Mouse (Mus musculus) cerebellum, postnatal 14 days (tissue): ENCODE data around the gene Hsf5.

Experiments used
- DNase-seq, 2 experiments: peaks; one replicate each; pipeline ENCODE4 v3.0.0; 2021; ENCODE audit warnings: mixed read lengths in 2 of 2

Hsf5 gene

DNA sequence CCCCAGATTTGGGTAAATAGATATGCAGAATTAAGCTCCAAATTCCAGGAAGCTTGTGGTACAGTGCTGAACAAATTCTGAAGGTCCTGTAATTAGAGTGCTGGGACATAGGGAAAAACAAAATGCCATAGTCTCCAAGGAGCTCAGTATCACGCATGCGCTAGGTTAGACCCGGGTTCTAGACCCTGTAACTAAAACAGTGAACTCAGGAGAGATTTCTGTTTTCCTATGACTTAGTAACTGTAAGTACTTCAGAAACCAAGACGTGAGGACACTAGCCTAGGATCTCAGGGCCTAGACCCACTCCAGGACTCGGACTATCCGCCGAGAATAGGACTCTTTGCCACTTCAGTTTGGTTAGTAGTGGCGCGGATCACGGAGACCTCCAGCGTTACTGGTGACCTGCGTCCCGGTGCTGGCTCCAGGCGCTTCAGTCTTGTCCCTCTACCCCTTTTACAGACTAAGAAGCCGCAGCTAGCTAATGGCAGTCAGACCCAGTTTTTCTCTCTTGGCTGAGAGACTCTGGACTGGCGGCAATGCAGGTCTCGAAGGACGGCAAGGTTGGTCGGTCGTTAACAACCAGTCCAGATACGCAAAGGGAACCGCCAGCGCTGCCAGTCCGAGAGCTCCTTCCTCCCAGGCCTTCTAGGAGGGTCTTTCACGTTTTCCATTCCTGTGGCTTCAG lies 26.0 kb upstream of the Hsf5 start:
- peak; percentile 66 for DNase-seq

- peak; percentile 99 to 100 for DNase-seq
Measured at GRCm38 (mm10) chr11:87591526-87592353, 25.2 kb upstream of the Hsf5 start, which contains the start of gene Mtmr4. TSS of gene Mtmr4 (plus strand) at chr11:87592162.

DNA sequence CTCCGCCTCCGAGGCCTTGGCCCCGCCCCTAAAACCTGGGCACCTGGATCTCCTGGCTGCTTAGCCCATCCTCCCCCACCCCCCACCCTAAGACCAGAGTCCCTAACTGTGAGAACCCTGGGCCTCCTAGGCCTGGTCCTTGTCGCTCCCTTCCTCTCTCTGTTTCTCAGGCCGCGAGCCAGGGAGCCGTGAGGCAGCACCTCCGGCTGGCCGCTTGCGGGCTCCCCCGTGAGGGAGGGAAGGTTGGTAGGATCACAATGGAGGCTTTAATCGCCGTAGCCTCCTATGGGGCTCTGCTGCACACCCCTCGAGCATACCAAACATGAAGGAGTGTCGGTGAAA lies 24.6 kb upstream of the Hsf5 start:
- DNase-seq, result no peak

DNA sequence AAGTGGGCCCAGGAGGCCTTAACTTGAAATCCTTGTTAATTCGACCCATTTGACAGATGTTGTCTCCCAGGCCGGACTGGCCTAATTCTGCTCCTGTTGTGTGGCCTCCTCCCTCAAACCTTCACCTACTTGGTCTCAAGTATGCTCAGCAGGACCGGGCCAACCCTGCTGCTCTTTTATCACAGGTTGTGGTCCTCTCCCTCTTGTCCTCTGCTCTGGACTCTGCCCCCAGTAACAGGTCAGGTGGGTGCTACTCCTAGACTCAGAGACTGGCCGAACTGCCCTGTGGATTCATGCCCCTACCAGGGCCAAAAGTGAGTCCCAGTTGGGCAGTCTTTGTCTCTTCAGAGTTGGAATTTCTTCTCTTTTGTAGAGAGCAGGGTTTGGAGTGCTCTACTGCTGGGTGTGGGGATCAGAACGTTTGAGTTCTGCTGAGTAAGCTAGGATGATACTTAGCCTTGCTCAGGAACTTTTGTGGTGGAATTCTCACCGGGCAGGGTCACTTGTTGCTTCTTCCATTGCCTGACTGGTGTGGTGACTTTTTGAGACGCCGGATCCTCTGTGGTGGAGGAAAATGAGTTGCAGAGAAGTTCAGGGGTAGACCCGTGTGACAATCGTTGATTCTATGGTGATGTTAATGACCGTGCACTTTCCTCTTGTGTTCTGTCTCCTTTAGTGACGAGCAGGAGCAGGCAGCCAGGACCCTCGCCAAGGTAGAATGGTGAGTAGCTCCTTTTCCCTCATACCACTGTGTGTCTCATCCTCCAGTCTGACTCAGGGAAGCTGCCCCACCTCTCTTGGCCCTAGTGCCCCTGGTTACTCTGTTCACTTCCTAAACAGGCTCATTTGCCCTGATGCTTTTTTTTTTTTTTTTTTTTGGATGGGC lies 24.0 kb upstream of the Hsf5 start:
- DNase-seq, result no peak

GRCm38 (mm10) chr11:87595327-87595841 lies 21.6 kb upstream of the Hsf5 start:
- peak; percentile 89 to 90 for DNase-seq

DNA sequence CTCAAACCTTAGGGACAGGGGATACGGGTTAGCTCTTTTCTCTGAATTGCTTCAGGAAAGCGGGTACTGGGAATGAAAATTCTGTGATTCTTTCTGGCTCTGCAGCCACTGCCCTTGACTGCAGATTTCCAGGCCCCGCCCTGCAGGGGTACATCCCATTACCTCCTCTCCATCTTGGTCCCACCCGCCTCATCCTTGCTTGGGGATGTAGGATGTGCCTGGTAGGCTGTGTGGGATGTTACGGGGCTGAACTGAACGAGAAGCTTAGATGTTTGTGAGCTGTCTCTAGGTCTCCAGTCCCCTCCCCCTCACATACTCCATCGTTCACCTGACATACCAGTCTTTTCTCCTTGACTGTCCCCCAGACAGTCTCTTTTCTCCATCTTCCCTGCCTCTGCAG lies 21.0 kb upstream of the Hsf5 start:
- peak in 1 of 2 experiments; percentile 46 for DNase-seq

- peak in 1 of 2 experiments; percentile 45 for DNase-seq
Measured at GRCm38 (mm10) chr11:87596492-87596891, 20.5 kb upstream of the Hsf5 start.

DNA sequence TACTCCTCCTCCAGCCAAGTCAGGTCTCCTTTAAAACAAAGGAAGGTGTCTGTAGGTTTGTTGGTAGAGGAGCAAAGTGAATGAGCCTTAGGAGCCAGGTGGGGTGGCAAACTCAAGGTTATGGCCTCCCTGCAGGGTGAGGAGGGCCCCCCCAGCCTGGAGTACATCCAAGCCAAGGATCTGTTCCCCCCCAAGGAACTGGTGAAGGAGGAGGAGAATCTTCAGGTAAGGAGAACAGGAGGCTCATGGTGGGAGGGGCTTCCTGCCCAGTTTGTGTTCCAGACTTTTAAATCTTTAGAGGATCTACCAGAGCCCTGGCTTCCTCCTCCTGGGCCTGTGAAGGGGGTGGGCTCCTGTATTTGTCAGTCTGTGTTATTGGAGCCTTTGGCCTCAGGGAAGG lies 19.9 kb upstream of the Hsf5 start:
- DNase-seq, result no peak

GRCm38 (mm10) chr11:87599395-87600089 lies 17.4 kb upstream of the Hsf5 start:
- no peak for DNase-seq

DNA sequence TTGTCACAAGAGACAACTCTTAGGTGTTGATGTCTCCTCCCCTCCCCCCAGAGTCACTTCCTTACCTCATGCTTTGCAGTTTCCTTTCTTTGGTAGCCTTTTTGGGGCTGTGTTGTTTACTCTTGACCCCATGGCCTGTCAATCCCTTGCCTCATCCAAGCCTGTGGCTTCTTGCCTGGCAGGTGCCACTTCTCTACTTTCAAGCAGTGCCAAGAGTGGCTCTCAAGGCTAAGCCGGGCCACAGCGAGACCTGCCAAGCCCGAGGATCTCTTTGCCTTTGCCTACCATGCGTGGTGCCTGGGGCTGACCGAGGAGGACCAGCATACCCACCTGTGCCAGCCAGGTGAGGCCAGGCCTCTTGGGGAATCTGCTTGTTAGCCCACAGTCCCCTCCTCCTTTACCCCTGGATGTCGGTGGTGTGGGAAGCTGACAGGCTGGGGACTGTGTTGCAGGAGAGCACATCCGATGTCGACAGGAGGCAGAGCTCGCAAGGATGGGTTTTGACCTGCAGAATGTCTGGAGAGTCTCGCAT lies 16.6 kb upstream of the Hsf5 start:
- no peak for DNase-seq

- no peak for DNase-seq
Measured at GRCm38 (mm10) chr11:87602234-87602633, 14.7 kb upstream of the Hsf5 start.

- DNase-seq, result no peak
Measured at GRCm38 (mm10) chr11:87603571-87603970, 13.4 kb upstream of the Hsf5 start.

- peak in 1 of 2 experiments; percentile 50 for DNase-seq
Measured at GRCm38 (mm10) chr11:87609264-87609663, 7.7 kb upstream of the Hsf5 start.

DNA sequence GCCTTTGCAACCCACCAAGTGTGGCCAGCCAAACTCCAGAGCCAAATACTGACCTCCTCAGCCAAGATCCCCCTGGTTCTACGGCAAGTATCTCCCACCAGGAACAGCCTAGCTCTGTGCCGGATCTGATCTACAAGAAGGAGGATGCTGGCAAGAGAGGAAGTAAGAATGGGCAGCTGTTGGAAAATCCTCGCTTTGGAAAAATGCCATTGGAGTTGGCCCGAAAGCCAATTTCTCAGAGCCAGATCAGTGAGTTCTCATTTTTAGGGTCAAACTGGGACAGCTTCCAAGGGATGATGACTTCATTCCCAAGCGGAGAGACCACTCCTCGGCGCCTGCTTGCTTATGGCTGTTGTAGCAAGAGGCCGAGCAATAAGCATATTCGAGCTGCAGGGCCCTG lies 5.4 kb upstream of the Hsf5 start:
- peak; percentile 48 to 59 for DNase-seq

DNA sequence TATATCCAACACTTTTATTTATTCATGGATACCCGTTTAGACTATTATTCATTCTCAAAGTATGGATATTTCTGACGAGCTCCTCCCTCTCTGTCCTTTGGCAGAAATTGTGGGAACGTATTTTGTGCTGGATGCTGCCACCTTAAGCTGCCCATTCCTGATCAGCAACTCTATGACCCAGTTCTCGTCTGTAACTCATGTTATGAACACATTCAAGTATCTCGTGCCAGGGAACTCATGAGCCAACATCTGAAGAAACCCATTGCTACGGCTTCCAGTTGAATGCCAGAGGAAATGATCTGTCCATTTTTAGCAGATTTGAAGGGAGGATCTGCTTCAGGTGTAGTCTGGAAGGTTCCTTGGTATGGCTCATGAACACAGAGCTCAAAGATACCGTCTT lies 3.0 kb upstream of the Hsf5 start:
- no peak for DNase-seq

DNA sequence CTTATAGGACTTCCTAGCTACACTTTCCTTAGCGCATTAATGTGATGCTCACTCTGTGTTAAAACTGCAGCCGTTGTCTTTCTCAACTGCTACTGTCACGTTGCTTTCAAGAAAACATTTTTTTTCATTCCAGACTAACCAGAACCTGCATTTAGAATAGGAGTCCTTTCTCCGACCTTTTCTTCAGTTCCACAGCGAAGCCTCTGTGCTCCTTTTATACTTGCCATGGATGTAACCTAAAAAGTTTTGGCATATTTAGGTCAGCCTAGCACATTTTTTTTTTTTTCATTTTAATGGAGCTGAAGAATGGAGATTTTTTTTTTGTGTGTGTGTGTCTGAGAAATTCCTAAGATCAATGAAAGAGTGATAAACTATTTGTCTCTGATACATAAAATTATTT lies 1.4 kb upstream of the Hsf5 start:
- no peak for DNase-seq

- no peak for DNase-seq
Measured at GRCm38 (mm10) chr11:87615952-87616351, 1.0 kb upstream of the Hsf5 start.

GRCm38 (mm10) chr11:87617606-87618005 lies 642 bp downstream of the Hsf5 start:
- DNase-seq, result no peak

- no peak for DNase-seq
Measured at GRCm38 (mm10) chr11:87623160-87623559, 6.2 kb downstream of the Hsf5 start.

- peak; percentile 58 to 68 for DNase-seq
Measured at GRCm38 (mm10) chr11:87629859-87630258, 12.9 kb downstream of the Hsf5 start.

DNA sequence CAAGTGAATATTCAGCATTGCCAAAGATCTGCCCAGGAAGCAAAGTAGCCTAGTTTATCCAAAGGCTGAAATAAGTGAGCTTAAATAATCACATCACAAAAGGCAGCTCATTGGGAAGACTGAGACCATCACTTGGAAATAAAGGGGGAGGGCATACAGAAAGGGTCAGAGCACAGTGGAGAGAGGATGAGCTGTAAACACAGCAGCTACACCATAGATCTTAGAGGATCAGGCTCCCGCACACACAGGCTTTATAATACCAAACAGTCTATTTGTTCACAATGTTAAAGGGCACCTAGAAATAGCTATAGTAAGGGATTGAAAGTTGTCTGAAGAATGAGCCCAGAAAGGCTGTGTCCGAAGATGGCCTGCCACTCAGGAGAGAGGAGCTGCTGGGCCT lies 21.8 kb downstream of the Hsf5 start:
- DNase-seq, result no peak

DNA sequence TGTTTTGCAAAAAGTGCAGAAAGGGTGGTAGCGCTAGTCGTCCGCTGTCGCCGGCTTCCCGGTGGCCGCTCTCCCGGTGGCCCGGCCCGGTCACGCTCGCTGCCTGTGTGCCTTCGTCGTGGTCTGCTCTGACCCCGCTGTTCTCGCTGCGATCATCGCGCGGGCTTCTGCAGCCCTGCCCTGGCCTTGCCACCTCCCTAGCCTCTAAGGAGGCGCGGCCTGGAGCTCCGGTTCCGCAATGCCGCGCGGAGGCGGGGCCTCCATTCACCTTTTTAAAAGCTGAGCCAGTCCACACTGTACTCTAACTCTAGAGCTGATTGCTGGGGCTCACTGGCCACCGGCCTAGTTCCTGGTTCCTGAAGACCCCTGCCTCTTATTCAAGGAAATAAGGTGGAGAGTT lies 22.2 kb downstream of the Hsf5 start:
- DNase-seq, result peak; percentile 58 to 59
